Mouse (Mus musculus) C2C12 (cell line): ENCODE results near the gene Foxp1. TPM values are rescaled to one million over a fixed set of nuclear protein-coding genes. Genes with fewer than 3 reads are reported as not detected.

Source experiments
- H3K27me3 ChIP-seq: one replicate; pipeline ENCODE4 v1.6.1; 2011; ENCODE audit not compliant: control insufficient read depth, insufficient read depth, insufficient read length
- H3K36me3 ChIP-seq: one replicate; pipeline ENCODE4 v1.6.1; 2011; ENCODE audit not compliant: control insufficient read depth, insufficient read depth
- H3K4me3 ChIP-seq: one replicate; pipeline ENCODE4 v1.5.1; 2011; ENCODE audit warnings: mild to moderate bottlenecking, control low read depth; ENCODE audit not compliant: poor library complexity, insufficient read depth, severe bottlenecking
- H3K79me2 ChIP-seq: one replicate; pipeline ENCODE4 v1.6.1; 2011; ENCODE audit not compliant: control insufficient read depth, insufficient read depth
- H3K79me3 ChIP-seq: one replicate; pipeline ENCODE4 v1.6.1; 2011; ENCODE audit warnings: low read depth, control low read depth
- H3ac ChIP-seq: one replicate; pipeline ENCODE3; 2011; ENCODE audit warnings: low read depth; ENCODE audit not compliant: control insufficient read depth, insufficient read length
- CEBPB ChIP-seq: IDR thresholded peaks from one replicate; pipeline ENCODE4 v1.6.1; 2011; ENCODE audit warnings: low read depth, mild to moderate bottlenecking, control low read depth, moderate library complexity
- CTCF ChIP-seq: IDR thresholded peaks from one replicate; pipeline ENCODE4 v1.5.1; 2011; ENCODE audit not compliant: control insufficient read depth, insufficient read depth, insufficient read length
- FOSL1 ChIP-seq: IDR thresholded peaks from one replicate; pipeline ENCODE4 v1.8.0; 2011; ENCODE audit warnings: mild to moderate bottlenecking, low read length; ENCODE audit not compliant: poor library complexity, insufficient read depth, severe bottlenecking
- MAX ChIP-seq: IDR thresholded peaks from one replicate; pipeline ENCODE4 v1.6.1; 2011; ENCODE audit warnings: mild to moderate bottlenecking, control low read depth
- MYOD1 ChIP-seq: IDR thresholded peaks from one replicate; pipeline ENCODE4 v1.6.1; 2011; ENCODE audit warnings: low read depth; ENCODE audit not compliant: control insufficient read depth, insufficient read length
- MYOG ChIP-seq: IDR thresholded peaks from one replicate; pipeline ENCODE4 v1.6.1; 2011; ENCODE audit not compliant: control insufficient read depth, insufficient read length; ENCODE audit errors: extremely low read depth
- USF1 ChIP-seq: IDR thresholded peaks from one replicate; pipeline ENCODE4 v1.6.1; 2011; ENCODE audit warnings: low read depth, mild to moderate bottlenecking, control low read depth, moderate library complexity
- polyA plus RNA-seq: library from polyadenylated mRNA; unstranded; fragments of >200 nt; fragmentation: generic; extraction: Trizol; gene quantifications from one replicate; pipeline ENCODE4 v1.2.1, GENCODE M21; 2012; ENCODE audit warnings: missing spikeins

Foxp1 gene
- polyA plus RNA-seq, 1 experiment = 25.9 TPM

DNA sequence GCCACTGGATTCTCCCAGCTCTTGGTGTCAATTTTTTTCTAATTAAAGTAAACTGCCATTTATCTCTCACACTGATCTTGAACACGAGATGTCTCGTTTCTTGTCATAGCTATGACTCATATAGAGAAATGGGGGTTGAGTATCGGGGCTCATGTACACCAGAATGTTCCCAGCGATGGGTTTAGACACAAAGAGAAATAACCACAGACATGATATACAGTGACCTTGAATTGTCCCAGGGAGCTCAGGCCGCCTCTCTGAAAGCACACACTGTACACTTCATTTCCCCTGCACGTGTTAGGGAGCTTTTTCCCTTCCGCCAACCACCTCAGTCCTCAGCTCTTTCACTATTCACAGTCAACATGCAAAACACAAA, 529.8 kb downstream of the Foxp1 start:
- Histone ChIP-seq H3K4me3 (no peak overlapping the region), H3ac (no peak overlapping the region), H3K79me2 (peaks cover 89% of the 10 kb centered on the region), H3K27me3 (no peaks in the 10 kb centered on the region), H3K79me3 (peaks cover 34% of the 10 kb centered on the region), H3K36me3 (peaks cover 10% of the 10 kb centered on the region)
- TF ChIP-seq USF1 = no peak
- no peak for TF ChIP-seq MYOG
- no peak for TF ChIP-seq FOSL1
- no peak for TF ChIP-seq MYOD1
- TF ChIP-seq MAX = no peak
- TF ChIP-seq CEBPB = no peak
- no peak for TF ChIP-seq CTCF

- no peaks in the 10 kb centered on the region for H3K27me3 ChIP-seq
- no peak overlapping the region for H3K4me3 ChIP-seq
- H3ac ChIP-seq = no peak overlapping the region
- H3K79me2 ChIP-seq = peaks cover 89% of the 10 kb centered on the region
- peaks cover 13% of the 10 kb centered on the region for H3K36me3 ChIP-seq
- peaks cover 34% of the 10 kb centered on the region for H3K79me3 ChIP-seq
- TF ChIP-seq MYOD1 (no peak), MAX (no peak), USF1 (no peak), MYOG (no peak), FOSL1 (no peak), CTCF (no peak), CEBPB (no peak)
Measured at GRCm38 (mm10) chr6:98991900-98992771, 530.4 kb downstream of the Foxp1 start.

- no peak overlapping the region for H3ac ChIP-seq
- no peak overlapping the region for H3K4me3 ChIP-seq
- peaks cover 69% of the 10 kb centered on the region for H3K79me2 ChIP-seq
- H3K27me3 ChIP-seq = no peaks in the 10 kb centered on the region
- peaks cover 22% of the 10 kb centered on the region for H3K79me3 ChIP-seq
- no peak for TF ChIP-seq MYOG
- no peak for TF ChIP-seq FOSL1
- TF ChIP-seq MYOD1 = no peak
- no peak for TF ChIP-seq MAX
- peaks cover 10% of the 10 kb centered on the region for H3K36me3 ChIP-seq
Measured at GRCm38 (mm10) chr6:98987533-98988169, 534.9 kb downstream of the Foxp1 start.

DNA sequence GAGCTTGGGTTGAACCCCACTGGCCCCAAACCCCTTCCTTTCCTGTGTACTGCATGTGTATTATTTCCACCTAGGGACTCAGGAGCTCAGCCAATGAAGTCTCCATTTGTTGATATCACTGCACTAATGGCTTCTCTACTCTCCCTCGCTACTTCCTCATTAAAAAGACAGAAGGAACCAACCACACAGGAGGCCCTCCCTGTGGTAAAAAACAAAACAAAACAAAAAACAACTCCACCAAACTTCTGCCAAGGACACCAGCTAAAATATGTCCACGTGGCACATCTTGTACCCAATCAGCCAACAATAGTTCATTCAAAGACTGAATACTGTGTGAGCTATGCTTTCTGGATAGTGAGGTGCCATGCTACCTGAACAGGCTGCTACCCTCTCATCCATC, 537.1 kb downstream of the Foxp1 start:
- Histone ChIP-seq H3K79me3 (peaks cover 16% of the 10 kb centered on the region), H3ac (no peak overlapping the region), H3K79me2 (peaks cover 56% of the 10 kb centered on the region), H3K36me3 (peaks cover 7% of the 10 kb centered on the region), H3K27me3 (no peaks in the 10 kb centered on the region), H3K4me3 (no peak overlapping the region)
- TF ChIP-seq MYOG = no peak
- TF ChIP-seq MYOD1 = no peak
- no peak for TF ChIP-seq USF1
- TF ChIP-seq MAX = no peak
- TF ChIP-seq CTCF = no peak
- no peak for TF ChIP-seq CEBPB
- TF ChIP-seq FOSL1 = no peak

- peaks cover 7% of the 10 kb centered on the region for H3K36me3 ChIP-seq
- TF ChIP-seq MAX = no peak
- TF ChIP-seq CEBPB = no peak
- no peak for TF ChIP-seq FOSL1
- no peak for TF ChIP-seq MYOD1
- no peak for TF ChIP-seq CTCF
- no peak for TF ChIP-seq USF1
- TF ChIP-seq MYOG = no peak
- H3K79me2 ChIP-seq = peaks cover 47% of the 10 kb centered on the region
- H3K27me3 ChIP-seq = no peaks in the 10 kb centered on the region
- no peak overlapping the region for H3ac ChIP-seq
- no peak overlapping the region for H3K4me3 ChIP-seq
- peaks cover 13% of the 10 kb centered on the region for H3K79me3 ChIP-seq
Measured at GRCm38 (mm10) chr6:98984626-98985025, 537.9 kb downstream of the Foxp1 start.

GRCm38 (mm10) chr6:98984026-98984425, 538.5 kb downstream of the Foxp1 start:
- TF ChIP-seq MYOD1 (no peak), FOSL1 (no peak), CEBPB (no peak), CTCF (no peak), MYOG (no peak), MAX (no peak), USF1 (no peak)

More at GRCm38 (mm10) chr6:98984026-98984425, 538.5 kb downstream of the Foxp1 start:
- Histone ChIP-seq H3K79me3 (peaks cover 11% of the 10 kb centered on the region), H3K79me2 (peaks cover 43% of the 10 kb centered on the region), H3K36me3 (peaks cover 7% of the 10 kb centered on the region), H3K4me3 (no peak overlapping the region), H3K27me3 (no peaks in the 10 kb centered on the region), H3ac (no peak overlapping the region)
